Mouse (Mus musculus) testis, postnatal 10 days (tissue): ENCODE measurements at regions not wholly inside any gene's neighbourhood (a gene's known extent, or its start where the extent isn't known, plus 50 kb on each side); places are given as distances from the start of the nearest gene placed in this dataset.
A peak's percentile ranks its signal among the peaks of the same experiment; 100 is the strongest.
"Not testable (repeated sequence)": the region's sequence is repeated elsewhere in the genome, so short reads cannot be mapped to it uniquely, and the experiment has no call there.

Source experiments
- DNase-seq: peaks from one replicate; pipeline ENCODE4 v3.0.0; 2021; ENCODE audit warnings: low spot score

DNA sequence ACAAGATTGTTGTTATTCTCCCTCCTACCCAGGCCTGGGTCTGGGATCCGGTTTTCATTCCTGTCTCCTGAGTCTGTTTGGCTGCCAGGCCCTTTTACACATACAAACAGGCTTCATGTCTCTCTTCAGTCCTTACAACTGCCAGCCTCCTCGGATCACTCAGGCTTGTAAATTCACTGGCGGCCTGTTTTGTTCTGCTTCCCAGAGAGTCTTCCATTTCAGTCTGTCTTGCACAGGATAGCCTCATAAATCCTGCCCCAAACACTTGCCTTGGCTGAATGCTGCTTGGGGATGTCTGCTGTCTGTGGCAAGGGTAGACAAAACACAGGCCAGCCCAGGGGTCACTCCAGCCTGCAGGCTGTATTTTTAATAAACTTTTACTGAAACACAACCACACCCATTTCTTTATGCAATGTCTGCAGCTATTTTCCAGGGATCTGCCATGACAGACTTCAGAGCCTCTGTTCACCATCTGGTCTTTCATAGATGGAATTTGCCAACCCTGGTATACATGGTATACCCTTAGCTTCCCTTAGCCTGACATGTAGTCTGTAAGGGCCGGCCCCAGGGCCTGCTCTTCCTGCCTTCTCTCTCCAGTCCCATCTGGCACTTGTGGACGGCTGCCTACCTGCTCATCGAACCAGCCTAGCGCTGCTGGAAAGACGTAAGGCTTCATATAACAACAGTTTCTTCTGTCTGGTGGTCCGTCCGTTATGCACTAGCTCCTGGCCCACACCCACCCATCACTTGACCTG, 149.0 kb upstream of the Mocs1 start:
- no peak for DNase-seq

DNA sequence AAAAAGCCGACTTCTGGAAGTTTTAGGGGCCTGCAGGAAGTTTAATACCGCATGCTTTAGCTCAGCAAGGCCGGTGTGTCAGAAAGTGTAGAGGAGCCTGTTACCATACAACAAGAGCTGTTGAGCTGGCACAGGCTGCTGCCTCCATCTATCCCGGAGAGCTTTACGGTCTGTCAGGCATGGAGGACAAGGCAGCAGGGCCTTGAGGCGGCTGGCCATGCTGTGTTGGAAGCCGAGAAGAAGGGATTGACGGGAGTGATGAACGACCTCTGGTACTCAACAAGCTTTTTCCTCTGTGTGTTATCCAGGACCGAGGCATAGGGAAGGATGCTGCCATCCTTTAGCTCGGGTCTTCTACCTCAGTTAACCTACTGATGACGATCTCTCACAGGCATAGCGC, 146.8 kb upstream of the Mocs1 start:
- no peak for DNase-seq

DNA sequence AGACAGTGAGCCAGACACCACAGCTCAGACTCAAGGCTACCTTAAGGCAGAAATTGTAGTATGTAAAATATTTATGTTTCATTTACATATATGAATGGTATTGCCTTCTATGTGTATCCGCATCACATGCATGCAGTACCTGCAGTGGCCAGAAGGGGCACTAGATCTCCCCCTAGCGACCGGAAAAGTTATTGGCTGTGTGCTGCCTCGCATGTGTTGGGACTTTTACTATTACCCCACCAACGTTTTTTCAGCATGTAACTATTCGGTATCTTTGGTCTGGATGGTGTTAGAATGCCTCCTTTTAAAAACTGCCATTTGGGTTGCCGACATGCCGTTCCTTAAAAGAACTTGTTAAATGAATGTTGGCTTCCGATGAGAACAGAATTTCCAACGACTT, 145.7 kb upstream of the Mocs1 start:
- DNase-seq: peak; percentile 59

DNA sequence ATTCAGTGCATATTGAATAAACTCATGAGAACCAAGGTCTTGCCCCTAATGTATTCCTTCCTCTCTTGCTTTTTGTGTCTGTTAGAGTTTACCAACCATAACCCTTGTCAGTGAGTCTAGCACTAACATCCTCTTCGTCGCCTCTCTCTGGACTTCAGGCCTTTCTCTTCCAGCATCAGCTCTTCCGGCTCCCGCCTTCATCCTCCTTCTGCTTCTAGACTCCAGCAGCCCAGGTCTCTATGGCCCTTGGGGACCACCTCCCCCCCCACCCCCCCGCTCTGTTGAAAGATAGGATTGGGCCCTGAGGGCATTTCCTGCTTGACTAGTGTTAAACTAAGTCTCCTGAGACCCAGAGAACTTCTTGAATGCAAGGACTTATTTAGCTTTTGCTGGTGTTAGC, 144.7 kb upstream of the Mocs1 start:
- DNase-seq: no peak

DNA sequence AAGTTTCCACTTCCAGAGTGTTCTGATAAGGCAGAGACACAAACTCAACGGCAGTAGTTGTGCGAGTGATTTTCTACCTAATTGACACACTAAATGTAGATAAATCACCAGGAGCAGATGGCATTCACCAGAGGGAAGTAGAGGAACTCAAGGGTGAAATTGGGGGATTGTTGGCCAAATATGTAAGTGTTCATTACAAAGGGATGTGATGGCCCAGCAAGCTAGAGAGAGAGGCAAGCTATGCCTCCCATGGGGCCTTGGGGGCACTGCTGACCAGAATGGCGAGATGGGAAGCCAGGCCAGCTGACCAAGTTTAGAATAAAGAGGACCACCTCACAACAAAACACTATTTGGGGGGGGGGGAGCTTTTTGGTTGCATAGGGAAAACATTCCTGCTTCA, 136.5 kb upstream of the Mocs1 start:
- no peak for DNase-seq

DNA sequence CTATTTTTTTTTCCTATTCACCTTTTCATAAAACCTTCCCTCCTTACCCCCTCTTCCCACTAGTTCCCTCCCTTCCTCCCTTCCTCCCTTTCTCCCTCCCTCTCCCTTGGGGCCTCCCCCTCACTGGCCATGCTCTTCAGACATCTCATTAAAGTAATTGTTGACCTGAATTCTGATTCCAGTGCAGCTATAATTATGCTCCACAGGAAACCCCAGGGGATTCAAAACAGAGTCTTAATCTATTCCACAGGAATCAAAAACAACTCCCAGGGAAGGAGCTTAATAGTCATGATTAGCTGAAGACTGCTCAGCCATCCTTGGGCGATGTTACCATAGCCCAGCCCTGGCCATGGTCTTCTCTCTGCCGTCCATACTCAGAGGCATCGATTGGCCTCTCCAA, 123.7 kb upstream of the Mocs1 start:
- DNase-seq: no peak

DNA sequence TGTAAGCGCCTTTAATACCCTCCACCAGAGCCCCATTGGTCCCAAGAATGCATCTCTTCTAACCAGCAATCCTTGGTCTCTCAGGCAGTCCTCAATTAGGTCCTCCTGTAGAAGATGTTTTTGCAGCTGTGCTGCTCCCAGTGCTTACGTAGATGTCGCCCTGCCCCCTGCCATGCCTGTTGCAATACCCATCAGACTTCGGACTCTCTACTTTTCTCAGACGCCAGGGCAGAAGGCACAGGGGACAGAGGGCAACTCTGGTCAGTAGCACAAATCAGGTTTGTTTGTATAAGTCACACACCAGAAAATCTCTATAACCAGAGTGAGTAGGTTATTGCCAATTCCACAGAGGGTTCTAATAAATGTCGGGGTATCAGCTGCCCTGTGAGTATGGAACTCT, 123.0 kb upstream of the Mocs1 start:
- no peak for DNase-seq

DNA sequence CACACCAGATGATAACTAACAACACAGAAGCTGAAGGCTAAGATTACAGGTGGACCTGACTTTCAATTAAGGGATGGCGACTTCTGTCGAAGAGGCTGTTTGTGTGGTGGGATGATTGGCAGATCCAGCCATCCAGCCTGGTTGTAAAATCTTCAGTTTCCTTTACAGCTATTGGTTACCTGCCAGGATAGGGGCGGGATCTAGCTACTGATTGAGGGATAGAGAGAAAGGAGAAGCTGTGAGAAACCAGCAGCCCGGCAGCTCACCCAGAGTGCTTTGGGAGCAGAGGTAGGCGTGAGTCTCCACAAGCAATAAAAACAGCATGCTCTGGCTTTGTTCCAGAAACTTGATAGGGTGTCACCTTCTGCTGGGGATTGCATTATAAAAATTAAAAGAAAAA, 119.1 kb upstream of the Mocs1 start:
- DNase-seq: peak; percentile 77

DNA sequence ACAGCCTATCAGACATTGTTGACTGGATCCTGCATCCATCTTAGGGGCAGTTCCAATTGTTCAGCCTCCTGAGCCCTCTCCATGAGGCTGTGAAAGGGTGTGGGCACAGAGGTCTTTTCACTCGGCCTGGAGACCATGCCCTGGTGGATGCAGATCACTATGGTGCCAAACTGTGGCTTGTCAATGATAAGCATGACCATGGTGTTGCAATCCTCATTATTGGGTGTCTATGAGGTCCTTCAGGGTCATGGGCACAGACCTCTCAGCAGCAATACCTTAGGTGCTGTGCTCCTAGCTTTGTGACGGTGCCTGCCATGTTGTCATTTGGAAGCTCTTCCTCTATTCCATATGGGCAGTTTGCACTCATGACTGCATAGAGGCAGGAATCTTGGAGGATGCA, 114.0 kb upstream of the Mocs1 start:
- no peak for DNase-seq

DNA sequence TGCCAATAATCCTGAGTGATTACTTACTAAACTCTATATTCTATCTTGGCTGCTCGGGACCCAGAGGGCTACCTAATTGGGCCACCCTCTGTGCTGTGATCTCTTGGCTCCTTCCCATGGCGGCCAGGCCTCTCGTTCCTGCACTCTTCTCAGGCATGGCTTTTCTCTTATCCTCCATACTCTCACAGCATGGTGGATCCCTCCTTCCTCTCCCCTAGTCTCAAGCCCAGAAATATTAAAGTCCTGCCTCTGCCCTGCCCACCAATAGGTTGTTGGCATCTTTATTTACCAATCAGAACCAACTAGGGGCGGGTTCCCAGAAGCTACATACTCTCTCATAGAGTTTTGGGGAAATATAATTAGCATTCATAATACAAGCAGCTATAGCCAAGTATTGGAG, 100.6 kb upstream of the Mocs1 start:
- DNase-seq: no peak

DNA sequence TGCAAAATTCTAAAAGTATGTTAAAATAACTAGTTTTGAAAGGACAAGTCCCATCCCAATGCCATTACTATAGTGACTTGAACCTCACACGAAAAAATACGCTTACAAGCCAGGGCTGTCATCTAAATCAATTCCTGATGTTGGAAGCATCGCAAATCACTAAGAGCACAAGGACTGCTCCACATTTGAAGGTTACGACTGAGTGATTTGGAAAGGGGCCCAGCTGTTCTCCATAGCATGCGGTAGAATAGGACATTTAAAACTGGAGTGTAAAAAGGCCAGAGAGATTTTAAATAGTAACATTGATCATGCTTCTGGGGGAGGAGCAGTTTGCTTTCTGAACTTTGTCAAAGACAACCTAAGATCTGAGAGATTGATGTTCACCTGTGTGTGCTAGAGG, 92.8 kb upstream of the Mocs1 start:
- no peak for DNase-seq

DNA sequence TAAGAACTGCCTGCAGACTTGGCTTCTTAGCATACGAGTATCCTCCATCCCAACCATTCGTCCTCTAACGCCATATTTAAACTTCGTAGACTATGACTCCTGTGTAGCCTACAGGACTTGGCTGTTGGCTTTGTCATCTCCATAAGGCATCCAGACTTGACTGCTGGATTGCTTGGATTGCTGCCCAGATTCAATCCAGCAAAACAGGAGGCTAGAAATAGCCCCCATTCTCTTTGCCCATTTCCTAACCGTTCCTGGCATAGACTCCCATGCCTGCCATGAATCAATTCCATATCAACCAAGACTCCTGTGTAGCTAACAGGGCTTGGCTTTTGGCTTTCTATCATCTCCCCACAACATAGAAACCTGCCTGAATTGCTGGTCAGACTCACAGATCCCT, 90.3 kb upstream of the Mocs1 start:
- no peak for DNase-seq

DNA sequence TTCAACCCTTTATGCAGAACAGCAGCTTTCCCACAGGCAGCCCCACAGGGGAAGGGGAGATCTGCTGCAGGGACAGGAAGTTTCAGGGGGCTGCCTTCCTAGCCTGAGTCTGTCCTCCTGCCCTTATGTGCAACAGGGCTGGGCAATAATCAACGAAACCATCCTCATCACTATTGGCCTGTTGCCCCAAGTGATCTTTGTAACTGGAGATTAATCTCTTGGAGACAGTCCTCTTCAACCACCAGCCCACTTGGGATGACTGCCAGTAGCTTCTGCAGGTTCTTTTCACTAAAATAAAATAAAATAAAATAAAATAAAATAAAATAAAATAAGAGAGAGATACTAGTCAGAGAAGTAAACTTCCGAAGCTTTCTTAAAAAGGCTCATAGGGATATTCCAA, 85.5 kb upstream of the Mocs1 start:
- no peak for DNase-seq

DNA sequence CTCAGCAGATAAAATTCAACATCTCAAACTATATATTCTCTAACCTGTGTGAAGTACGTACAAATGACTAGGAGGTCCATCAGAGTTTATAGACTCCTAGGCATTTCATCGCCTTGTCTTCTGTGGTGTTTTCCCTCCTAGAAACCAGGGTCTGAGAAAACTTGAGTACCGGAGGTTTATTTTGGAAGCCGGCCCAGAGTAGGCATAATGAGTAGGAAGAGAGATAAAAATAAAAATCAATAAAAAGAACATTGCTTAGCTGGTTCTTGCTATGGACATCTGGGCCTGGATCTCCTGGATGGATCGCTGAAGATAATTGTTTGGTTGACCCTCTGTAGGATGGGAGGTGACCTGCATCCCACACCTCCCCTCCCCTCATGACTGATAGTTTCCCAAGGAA, 81.5 kb upstream of the Mocs1 start:
- no peak for DNase-seq

DNA sequence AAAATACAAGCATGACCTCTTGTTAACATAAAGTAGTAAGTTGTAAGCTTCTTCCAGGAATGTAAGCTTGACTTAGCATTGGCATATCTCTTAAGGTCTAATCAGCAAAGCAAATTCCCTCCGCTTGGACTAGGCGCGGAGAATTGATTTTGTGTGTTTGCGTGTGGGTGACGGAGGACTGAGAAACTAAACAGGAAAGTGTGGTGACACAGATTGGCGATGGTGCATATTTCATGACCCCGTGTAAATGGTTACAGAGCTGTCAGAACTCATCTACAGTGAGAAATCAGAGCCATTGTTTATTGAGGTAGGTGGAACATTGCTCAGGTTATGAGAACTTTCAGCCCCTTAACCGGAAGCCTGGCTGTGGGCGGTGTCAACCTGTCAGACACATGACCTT, 78.8 kb upstream of the Mocs1 start:
- no peak for DNase-seq

DNA sequence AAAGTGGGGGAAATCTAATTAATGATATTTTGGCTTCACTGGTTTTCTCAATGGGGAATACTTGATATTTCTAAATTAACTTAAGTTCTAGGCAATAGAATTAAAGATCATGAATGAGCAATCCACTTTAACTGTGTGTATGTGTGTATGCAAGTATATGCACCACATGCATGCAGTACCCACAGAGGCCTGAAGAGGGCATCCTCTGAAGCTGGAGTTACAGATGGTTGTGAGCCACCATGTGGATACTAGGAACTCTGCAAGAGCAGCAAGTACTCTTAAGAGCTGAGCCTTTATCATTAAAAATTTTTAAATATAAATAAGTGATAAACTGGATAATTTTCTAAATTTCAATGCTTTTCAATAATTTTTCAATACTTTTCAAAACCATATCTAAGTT, 69.0 kb upstream of the Mocs1 start:
- no peak for DNase-seq

DNA sequence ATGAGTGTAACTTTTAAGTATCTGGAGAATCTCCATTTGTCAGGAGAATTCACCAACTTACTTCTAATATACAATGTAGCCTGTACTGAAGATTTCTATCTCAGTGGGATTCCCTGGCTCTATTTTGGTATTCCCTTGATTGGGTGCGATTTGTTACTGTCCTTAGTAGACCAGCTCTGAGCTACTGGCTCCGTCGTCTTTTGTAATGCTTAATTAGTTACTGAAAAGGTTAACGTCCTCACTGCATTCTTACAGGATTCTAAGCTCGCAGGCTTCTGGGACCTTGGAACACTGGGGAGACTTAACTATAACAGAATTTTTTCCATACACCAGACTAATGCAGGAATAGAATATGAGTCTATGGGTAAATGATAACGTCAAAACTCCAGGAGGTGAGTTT, 67.9 kb upstream of the Mocs1 start:
- not testable (repeated sequence) for DNase-seq

DNA sequence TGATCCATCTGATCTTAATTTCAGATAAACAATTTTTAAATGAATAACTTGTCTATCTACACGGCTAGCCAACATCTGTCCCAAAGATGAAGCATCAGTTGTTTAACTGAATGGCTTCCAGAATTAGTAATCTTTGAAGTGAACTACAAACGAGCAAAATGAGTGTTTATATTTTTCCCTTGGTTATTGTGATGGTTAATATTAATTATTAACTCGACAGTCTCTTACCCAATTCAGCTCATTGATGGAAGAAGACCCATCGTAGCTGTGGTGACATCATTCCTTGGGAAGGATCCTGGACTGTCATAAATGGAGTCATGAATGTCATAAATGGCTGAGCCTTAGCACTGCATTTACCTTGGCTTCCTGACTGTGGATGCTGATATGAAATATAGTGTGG, 60.4 kb upstream of the Mocs1 start:
- DNase-seq: no peak

DNA sequence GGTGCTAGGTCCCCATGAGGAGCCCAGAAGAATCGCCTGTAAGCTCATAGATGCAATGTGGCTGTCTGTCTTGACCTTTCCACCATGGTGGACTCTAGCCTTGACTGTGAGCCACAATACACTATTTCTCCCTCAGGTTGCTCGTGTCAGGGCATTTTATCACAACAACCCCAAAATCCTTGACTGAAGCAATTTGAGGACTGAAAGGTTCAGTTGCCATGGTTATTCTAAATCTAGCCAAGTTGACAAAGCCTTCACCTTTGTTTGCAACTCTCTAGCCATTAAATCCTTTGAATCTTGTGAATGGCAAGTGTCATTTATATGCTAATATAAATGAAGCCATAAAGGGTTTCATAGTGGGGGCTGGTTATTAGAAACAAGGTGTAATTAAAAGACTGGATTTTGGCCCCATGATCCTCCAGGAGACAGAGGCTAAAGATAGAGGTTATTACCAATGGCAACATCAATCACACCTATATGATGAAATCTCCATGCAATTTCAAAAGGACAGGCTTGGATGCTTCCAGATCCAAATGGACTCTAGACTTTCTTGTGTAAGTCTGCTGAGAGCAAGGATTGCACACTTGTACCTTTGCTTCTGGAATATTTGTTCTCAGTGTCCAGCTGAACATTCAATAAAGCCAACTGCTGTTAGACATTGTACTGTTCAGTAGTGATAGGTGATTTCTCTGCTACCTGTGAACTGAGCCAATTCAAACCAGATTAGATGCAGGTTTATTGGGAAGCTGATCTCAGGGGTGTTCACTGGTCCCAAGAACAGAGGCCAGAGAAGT, 59.5 kb upstream of the Mocs1 start:
- no peak for DNase-seq

DNA sequence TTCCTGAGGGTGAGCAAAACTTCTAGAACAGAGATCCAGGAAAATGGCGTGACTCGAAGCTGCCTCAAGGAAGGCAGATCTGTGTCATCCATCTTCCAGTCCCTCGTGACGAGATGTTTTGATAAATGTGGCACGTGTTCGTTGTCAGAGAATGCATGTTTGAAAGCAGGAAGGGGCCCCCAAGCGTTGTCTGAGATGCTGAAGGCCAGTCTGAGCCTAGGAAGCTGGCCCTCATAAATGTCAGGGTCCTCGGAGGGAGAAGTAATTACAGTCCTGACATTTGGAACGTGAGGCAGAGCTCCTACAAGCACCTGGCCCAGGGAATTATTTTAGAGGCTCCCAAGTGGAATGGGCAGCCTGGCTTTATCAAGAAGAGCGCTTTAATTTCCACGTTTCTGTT, 50.5 kb upstream of the Mocs1 start:
- no peak for DNase-seq
